In the genomic region with DNA sequence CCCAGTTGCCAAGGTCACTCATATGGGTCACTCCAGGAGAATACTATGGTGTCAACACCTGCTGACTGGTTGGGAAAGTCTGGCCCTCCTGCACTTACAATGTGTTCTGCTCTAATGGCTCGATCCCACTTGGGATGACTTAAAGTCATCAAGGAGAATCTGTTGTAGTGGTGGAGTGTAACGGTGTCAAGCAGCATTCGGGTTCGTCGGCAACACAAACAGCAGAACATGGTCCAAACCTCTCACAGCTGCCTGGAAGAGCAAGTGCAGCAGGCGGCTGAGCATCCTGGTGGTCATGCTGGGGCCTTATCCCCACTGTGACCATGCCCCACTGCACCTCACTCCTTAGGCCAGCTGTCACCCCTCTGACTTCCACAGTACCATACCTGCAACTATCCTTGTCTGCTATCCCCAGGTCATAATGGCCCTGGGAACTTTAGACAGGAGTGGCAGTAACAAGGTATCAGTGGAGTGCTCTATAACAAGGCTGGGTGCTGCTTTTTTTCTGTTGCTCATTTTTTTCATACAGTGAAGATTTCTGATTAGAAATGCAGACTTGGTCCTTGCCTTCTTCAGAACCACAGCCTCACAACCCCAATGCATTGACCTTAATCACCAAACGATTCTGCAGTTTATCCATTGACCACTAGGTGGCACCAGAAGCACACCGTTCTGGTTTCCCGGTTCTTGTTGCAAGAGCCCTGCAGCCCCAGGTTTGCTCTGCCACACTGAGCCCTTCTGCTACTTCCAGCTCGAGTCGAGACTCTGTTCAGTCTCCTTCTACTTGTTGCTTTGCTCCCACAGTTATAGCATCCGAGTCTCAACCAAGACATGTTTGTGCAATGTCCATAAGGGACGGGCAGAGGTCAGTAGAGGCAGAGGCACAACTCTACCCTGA, we compare ENCODE assay signal across 8 mouse cellular contexts. TPM values are rescaled to one million over a fixed set of nuclear protein-coding genes. Genes with fewer than 3 reads are reported as not detected.
DNase-seq lines count a peak whose midpoint lies in the region; ATAC-seq and TF ChIP-seq lines count a peak whose summit lies in the region.

No protein-coding gene starts in this region.

- TF ChIP-seq CTCF in forebrain, postnatal 0 days (IDR thresholded peaks at IDR 0.05; ENCODE audit: low read depth): peak; percentile 92
- peak; percentile 96 for TF ChIP-seq CTCF in hindbrain, postnatal 0 days (IDR thresholded peaks at IDR 0.05; ENCODE audit: low read depth)

- no peak overlapping the region for H3K4me3 ChIP-seq in forebrain, postnatal 0 days (ENCODE audit: low read depth, low read length)
- no peak overlapping the region for H3K4me3 ChIP-seq in hindbrain, postnatal 0 days (ENCODE audit: low read length)

- H3K9ac ChIP-seq in forebrain, postnatal 0 days: no peak overlapping the region
- H3K9ac ChIP-seq in hindbrain, postnatal 0 days (replicated peaks; ENCODE audit: low read length): no peak overlapping the region

- H3K27ac ChIP-seq in forebrain, postnatal 0 days (ENCODE audit: low read depth, low read length): no peak overlapping the region
- no peak overlapping the region for H3K27ac ChIP-seq in hindbrain, postnatal 0 days

- 59% methylated on average over 13 of the region's 13 CpGs for whole genome bisulfite sequencing in forebrain, postnatal 0 days
- 52% methylated on average over 13 of the region's 13 CpGs for WGBS in hindbrain, postnatal 0 days

- no peaks in the 10 kb centered on the region for H3K9me3 ChIP-seq in forebrain, postnatal 0 days (ENCODE audit: low read length)
- H3K9me3 ChIP-seq in hindbrain, postnatal 0 days (ENCODE audit: low read length): no peaks in the 10 kb centered on the region

- H3K4me1 ChIP-seq in forebrain, postnatal 0 days (ENCODE audit: insufficient read depth): no peaks in the 10 kb centered on the region
- H3K4me1 ChIP-seq in hindbrain, postnatal 0 days (ENCODE audit: insufficient read depth, low read length): no peaks in the 10 kb centered on the region

- DNase-seq in R1 (ENCODE audit: low read depth, low spot score): peak; percentile 80
- DNase-seq in cerebellum, adult 18-20 months: peak; percentile 75 to 79
- peak; percentile 90 for DNase-seq in forebrain, postnatal 0 days
- peak; percentile 91 for DNase-seq in hindbrain, postnatal 0 days (ENCODE audit: low spot score)
- DNase-seq in layer of hippocampus, postnatal 25 days (ENCODE audit: extremely low spot score in 1 of 2, low spot score in 1 of 2): peak; percentile 65 to 86
- peak; percentile 46 to 78 for DNase-seq in lung, postnatal 4 days
- DNase-seq in retina, postnatal 7 days (ENCODE audit: low read depth, low spot score): peak; percentile 80
- peak; percentile 78 for DNase-seq in urinary bladder, postnatal 14 days (ENCODE audit: low spot score)

- no peak overlapping the region for H3K4me2 ChIP-seq in forebrain, postnatal 0 days (ENCODE audit: low read depth)
- no peak overlapping the region for H3K4me2 ChIP-seq in hindbrain, postnatal 0 days (ENCODE audit: low read depth, low read length)

- peaks cover 64% of the 10 kb centered on the region for H3K36me3 ChIP-seq in forebrain, postnatal 0 days (ENCODE audit: insufficient read depth)
- H3K36me3 ChIP-seq in hindbrain, postnatal 0 days (ENCODE audit: insufficient read depth, low read length): peaks cover 44% of the 10 kb centered on the region

- no peaks in the 10 kb centered on the region for H3K27me3 ChIP-seq in forebrain, postnatal 0 days (ENCODE audit: insufficient read depth, low read length)
- no peaks in the 10 kb centered on the region for H3K27me3 ChIP-seq in hindbrain, postnatal 0 days (ENCODE audit: insufficient read depth, low read length)

- ATAC-seq in forebrain, postnatal 0 days: peak; percentile 70
- peak; percentile 77 for ATAC-seq in hindbrain, postnatal 0 days

RNA-seq across cellular contexts. Expression of gene Slc6a3, which starts 23.5 kb away (rescaled TPM):
- total RNA-seq in forebrain, postnatal 0 days (2014; rRNA removed): 1.6 and 5.1 TPM in 2 replicates
- 0.59 and 1.3 TPM in 2 replicates for polyA plus RNA-seq in forebrain, postnatal 0 days (2015; fragmentation: Nextera tagmentation; extraction: Ambion mirVana)
- total RNA-seq in hindbrain, postnatal 0 days (2014; rRNA removed): 5.7 and 8.5 TPM in 2 replicates
- polyA plus RNA-seq in hindbrain, postnatal 0 days (2015; fragmentation: Nextera tagmentation; extraction: Ambion mirVana): 0.51 and 0.79 TPM in 2 replicates
- total RNA-seq in layer of hippocampus, postnatal 25 days (2021): under 1 TPM; 0.21 to 0.30 TPM

RNA-seq across cellular contexts. Expression of gene Lpcat1, which starts 46.0 kb away (rescaled TPM):
- total RNA-seq in forebrain, postnatal 0 days (2014; rRNA removed): 136 and 144 TPM in 2 replicates
- polyA plus RNA-seq in forebrain, postnatal 0 days (2015; fragmentation: Nextera tagmentation; extraction: Ambion mirVana): 76.5 and 87.2 TPM in 2 replicates
- 191 and 199 TPM in 2 replicates for total RNA-seq in hindbrain, postnatal 0 days (2014; rRNA removed)
- polyA plus RNA-seq in hindbrain, postnatal 0 days (2015; fragmentation: Nextera tagmentation; extraction: Ambion mirVana): 75.7 and 78.5 TPM in 2 replicates
- 10 to 100 TPM; 37.6 to 42.4 TPM for total RNA-seq in layer of hippocampus, postnatal 25 days (2021)
